Mouse (Mus musculus) erythroblast, embryonic 14.5 days (primary cell): Measurements from ENCODE around the gene Prmt8. TPM values are rescaled to one million over a fixed set of nuclear protein-coding genes. Genes with fewer than 3 reads are reported as not detected.

Experiments used
- H3K27me3 ChIP-seq: 2 replicates; pipeline ENCODE4 v1.6.1; 2012; ENCODE audit warnings: inconsistent platforms; ENCODE audit not compliant: control insufficient read depth
- H3K36me3 ChIP-seq: 2 replicates; pipeline ENCODE4 v1.6.1; 2012; ENCODE audit warnings: mild to moderate bottlenecking, inconsistent platforms; ENCODE audit not compliant: control insufficient read depth
- H3K4me1 ChIP-seq: 2 replicates; pipeline ENCODE4 v1.6.1; 2012; ENCODE audit warnings: inconsistent platforms; ENCODE audit not compliant: control insufficient read depth
- H3K4me3 ChIP-seq: replicated peaks from 2 replicates; pipeline ENCODE3; 2012; ENCODE audit warnings: moderate library complexity, mild to moderate bottlenecking, inconsistent platforms
- H3K9me3 ChIP-seq: 2 replicates; pipeline ENCODE4 v1.6.1; 2012; ENCODE audit warnings: low read length, inconsistent platforms, mixed read lengths; ENCODE audit not compliant: control insufficient read depth
- GATA1 ChIP-seq: IDR thresholded peaks from 2 replicates; pipeline ENCODE4 v1.6.1; 2012; ENCODE audit warnings: low read length, inconsistent platforms, mixed read lengths
- TAL1 ChIP-seq: IDR thresholded peaks from 3 replicates; pipeline ENCODE4 v1.6.1; 2012; ENCODE audit warnings: low read length, inconsistent platforms, mixed read lengths
- polyA plus RNA-seq: library from polyadenylated mRNA; stranded (reverse); fragments of >175 nt; gene quantifications from 2 replicates; pipeline ENCODE4 v1.2.3, GENCODE M21; 2012

The Prmt8 gene
- polyA plus RNA-seq, 1 experiment, result not detected

DNA sequence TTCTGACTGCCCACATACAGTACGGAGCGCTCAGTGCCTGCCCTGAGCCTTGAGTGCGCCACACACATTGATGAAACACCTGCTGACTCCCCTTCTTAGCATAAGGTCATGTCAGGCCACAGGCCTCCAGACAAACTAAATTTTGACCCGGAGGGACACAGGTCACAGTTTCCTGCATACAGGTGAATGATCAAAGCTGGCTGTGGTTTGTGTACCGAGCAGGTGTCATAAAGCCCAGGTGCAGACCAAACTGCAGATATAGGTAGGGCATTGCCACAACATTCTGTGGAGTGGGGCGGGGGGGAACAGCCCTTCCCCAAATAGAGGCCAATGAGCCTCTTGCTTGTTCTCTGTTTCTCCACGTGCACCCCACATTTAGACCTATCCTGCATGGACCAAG, 88.5 kb downstream of the Prmt8 start:
- no peaks in the 10 kb centered on the region for H3K9me3 ChIP-seq
- H3K4me1 ChIP-seq, result no peaks in the 10 kb centered on the region
- H3K27me3 ChIP-seq, result no peaks in the 10 kb centered on the region
- TF ChIP-seq GATA1 (no peak), TAL1 (no peak)
- no peaks in the 10 kb centered on the region for H3K36me3 ChIP-seq
- H3K4me3 ChIP-seq, result no peak overlapping the region

GRCm38 (mm10) chr6:127678998-127679397, 90.3 kb downstream of the Prmt8 start:
- TF ChIP-seq GATA1 (no peak), TAL1 (no peak)
- Histone ChIP-seq H3K4me3 (no peak overlapping the region), H3K36me3 (no peaks in the 10 kb centered on the region), H3K4me1 (no peaks in the 10 kb centered on the region), H3K27me3 (no peaks in the 10 kb centered on the region), H3K9me3 (no peaks in the 10 kb centered on the region)

DNA sequence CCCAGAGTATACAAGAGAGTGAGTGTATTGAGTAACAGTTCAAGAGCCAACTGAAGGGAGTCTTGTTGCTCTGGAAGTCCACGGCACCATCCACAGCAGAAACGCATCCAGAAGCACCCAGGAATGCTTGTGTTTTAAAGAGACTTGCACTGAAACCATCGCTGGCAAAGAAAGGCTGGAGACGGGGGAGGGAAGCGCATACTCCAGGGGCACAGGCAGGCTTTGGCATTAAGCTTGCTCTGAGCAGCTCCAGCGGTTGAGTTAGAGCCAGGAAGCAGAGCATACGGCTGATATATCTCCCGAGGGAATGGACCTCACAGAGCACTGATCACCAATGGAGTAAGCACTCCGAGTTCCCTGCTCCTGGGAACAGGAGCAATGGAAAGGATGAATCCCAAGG, 91.0 kb downstream of the Prmt8 start:
- Histone ChIP-seq H3K4me3 (no peak overlapping the region), H3K9me3 (no peaks in the 10 kb centered on the region), H3K36me3 (no peaks in the 10 kb centered on the region), H3K27me3 (no peaks in the 10 kb centered on the region), H3K4me1 (no peaks in the 10 kb centered on the region)
- no peak for TF ChIP-seq GATA1
- no peak for TF ChIP-seq TAL1

- H3K27me3 ChIP-seq, result no peaks in the 10 kb centered on the region
- H3K9me3 ChIP-seq, result no peaks in the 10 kb centered on the region
- no peaks in the 10 kb centered on the region for H3K4me1 ChIP-seq
- TF ChIP-seq GATA1, result no peak
- no peak for TF ChIP-seq TAL1
- H3K36me3 ChIP-seq, result no peaks in the 10 kb centered on the region
- no peak overlapping the region for H3K4me3 ChIP-seq
These were observed 92.4 kb downstream of the Prmt8 start for GRCm38 (mm10) chr6:127676866-127677265.

DNA sequence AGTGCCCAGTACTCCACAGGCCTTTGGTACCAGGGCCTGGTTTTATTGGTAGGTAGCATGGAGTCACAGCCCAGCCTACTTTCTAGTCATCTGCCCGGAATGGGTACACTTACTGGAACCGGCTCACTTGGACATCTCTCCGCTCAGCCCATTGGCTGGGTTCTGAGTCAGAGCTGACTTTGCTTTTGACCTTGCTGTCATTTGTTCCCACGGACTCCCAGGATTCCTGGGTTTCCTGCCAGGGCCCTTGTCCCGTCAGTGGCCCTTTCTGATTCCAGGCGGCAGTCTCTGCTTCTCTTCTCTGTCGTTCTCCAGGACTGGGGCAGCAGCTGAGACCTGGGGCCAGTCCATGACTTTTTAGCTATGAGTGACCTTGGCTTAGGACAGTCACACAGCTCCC, 97.2 kb downstream of the Prmt8 start:
- H3K27me3 ChIP-seq, result no peaks in the 10 kb centered on the region
- no peak overlapping the region for H3K4me3 ChIP-seq
- H3K4me1 ChIP-seq, result no peaks in the 10 kb centered on the region
- no peak for TF ChIP-seq GATA1
- no peak for TF ChIP-seq TAL1
- H3K36me3 ChIP-seq, result no peaks in the 10 kb centered on the region
- H3K9me3 ChIP-seq, result no peaks in the 10 kb centered on the region

DNA sequence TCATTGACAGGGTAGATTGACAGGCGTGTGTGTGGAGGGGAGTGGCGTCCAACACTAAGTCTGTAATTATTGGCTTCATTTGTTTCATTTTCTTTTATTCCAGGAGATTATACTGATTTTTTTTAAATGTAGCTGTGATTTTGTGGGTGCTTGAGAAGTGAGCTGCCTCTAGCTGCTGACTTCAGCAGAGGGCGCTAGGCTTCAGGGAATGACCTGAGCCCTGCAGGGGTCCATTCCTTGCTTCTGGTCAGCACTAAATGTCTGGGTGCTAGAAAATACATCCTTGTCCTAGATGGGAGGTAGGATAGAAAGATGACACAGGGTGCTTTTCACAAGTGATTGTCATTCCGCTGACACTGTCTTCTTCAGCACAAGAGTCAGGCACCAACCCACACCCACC, 99.2 kb downstream of the Prmt8 start:
- H3K4me3 ChIP-seq, result no peak overlapping the region
- H3K9me3 ChIP-seq, result no peaks in the 10 kb centered on the region
- H3K4me1 ChIP-seq, result no peaks in the 10 kb centered on the region
- TF ChIP-seq GATA1, result no peak
- TF ChIP-seq TAL1, result no peak
- no peaks in the 10 kb centered on the region for H3K27me3 ChIP-seq
- no peaks in the 10 kb centered on the region for H3K36me3 ChIP-seq

DNA sequence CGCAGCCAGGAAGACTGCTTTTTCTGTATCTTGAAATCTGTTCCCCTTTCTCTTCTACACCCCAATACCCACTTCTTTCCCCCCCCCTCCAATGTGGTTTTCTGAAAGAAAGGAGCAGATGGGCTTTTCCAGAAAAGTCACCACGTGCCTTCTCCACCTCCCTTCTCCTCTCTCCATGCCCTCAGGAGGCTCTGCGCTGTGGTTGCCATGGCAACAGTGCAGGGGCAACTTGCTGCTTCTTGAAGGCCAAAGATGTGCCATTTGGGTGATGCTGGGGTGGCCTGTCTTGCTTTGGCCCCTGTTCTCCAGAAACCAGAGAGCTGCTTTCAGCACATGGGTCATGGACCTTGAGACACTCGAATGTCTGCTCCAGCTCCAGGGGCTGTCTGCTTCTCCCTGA, 100.0 kb downstream of the Prmt8 start:
- no peaks in the 10 kb centered on the region for H3K9me3 ChIP-seq
- H3K4me3 ChIP-seq, result no peak overlapping the region
- H3K36me3 ChIP-seq, result no peaks in the 10 kb centered on the region
- H3K4me1 ChIP-seq, result no peaks in the 10 kb centered on the region
- TF ChIP-seq TAL1, result no peak
- TF ChIP-seq GATA1, result no peak
- no peaks in the 10 kb centered on the region for H3K27me3 ChIP-seq

DNA sequence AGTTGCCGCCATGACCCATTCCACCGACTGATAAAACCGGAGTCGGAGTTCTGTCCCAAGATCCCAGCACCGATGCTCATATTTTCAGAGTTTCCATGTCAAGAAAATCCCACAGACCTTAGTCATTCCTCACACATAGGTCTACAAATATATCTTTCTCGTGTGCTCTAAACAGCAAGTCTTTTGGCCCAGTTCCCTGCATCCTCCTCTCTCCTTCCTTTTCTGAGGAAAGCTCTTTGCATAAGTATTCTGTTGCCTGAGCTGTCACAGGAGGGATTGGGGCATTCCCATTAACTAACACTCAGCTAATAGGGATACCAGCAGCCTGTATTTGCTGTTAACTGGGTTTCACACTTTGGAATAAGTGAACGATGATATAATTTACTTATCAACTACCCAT, 106.0 kb downstream of the Prmt8 start:
- no peak for TF ChIP-seq GATA1
- TF ChIP-seq TAL1, result no peak
- Histone ChIP-seq H3K9me3 (no peaks in the 10 kb centered on the region), H3K27me3 (no peaks in the 10 kb centered on the region), H3K4me1 (no peaks in the 10 kb centered on the region), H3K4me3 (no peak overlapping the region), H3K36me3 (no peaks in the 10 kb centered on the region)

GRCm38 (mm10) chr6:127661717-127662292, 107.5 kb downstream of the Prmt8 start:
- H3K36me3 ChIP-seq, result no peaks in the 10 kb centered on the region
- H3K27me3 ChIP-seq, result no peaks in the 10 kb centered on the region
- H3K4me3 ChIP-seq, result no peak overlapping the region
- H3K9me3 ChIP-seq, result no peaks in the 10 kb centered on the region
- H3K4me1 ChIP-seq, result no peaks in the 10 kb centered on the region
- TF ChIP-seq GATA1 (no peak), TAL1 (no peak)

DNA sequence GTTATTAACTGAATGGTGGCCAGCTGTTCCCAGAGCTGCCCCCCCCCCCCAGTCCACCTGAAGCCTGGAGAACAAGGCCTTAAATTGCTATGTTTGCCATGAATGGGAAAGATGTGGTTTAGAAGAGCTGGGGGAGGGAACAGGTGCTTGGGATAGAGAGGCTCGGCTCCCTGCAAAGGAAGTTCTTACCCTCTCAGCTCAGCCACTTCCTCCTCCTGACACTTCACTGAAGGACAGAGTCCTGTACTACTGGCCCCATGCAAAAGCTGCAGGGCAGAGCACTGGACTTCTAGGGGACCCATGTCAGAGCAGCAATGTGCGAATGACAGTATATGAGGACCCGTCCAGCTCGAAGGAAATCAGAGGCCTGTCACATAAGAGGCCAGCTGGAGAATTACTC, 109.3 kb downstream of the Prmt8 start:
- no peaks in the 10 kb centered on the region for H3K27me3 ChIP-seq
- TF ChIP-seq GATA1, result no peak
- no peak for TF ChIP-seq TAL1
- H3K9me3 ChIP-seq, result no peaks in the 10 kb centered on the region
- no peaks in the 10 kb centered on the region for H3K4me1 ChIP-seq
- H3K4me3 ChIP-seq, result no peak overlapping the region
- H3K36me3 ChIP-seq, result no peaks in the 10 kb centered on the region
